Mouse (Mus musculus): Measurements from ENCODE around the gene Cep295.

DNA sequence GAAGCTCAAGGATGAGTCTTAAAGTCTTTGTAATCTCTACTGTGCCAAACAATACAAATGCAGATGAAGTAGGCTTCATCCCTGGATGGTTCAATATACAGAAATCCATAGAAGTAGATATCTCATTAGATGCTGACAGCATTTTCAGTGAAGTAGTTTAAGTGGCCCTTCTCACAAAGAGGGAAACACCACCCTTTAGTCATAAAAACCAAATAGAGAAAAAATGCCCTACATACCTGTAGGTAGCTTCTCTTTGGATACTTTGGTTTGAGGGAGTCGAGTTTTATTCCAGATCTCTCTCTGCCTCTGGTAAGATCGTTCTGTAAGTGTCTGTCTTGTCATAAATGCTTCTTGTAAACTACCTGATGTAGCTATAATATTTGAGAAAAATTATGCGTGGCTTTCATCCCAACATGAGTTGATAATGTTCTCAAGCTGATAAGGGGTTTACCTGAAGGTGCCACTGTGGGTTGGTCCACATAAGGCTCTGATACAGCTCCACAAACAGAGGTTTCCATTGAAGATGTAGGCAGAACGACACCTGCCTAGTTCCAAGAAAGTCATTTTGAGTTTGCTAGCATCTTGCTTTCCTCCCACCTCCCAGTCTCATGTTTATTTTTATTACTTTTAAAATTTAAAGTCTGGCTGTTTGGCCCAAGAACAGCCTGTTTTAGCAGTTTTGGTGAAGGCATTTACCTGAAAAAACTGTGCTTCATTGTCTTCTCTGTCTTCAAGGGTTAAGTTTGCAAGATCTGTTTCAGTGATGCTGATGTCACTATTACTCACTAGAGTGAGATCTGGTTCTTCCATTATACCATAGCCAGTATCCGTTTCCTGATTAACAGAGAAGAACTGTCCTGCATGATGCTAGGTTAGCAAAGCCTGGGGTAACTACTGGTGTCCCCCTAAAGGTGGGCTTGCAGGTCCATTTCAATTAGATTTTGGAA, 40.1 kb downstream of the Cep295 start:
- TF ChIP-seq CTCF (IDR thresholded peaks at IDR 0.05; ENCODE audit: low read depth) (no peak), EP300 (optimal IDR thresholded peaks at IDR 0.05) (no peak)

All from stomach, postnatal 0 days (tissue).